Mouse (Mus musculus) MEL (cell line): Measurements from ENCODE around the gene Fndc3b. TPM values are rescaled to one million over a fixed set of nuclear protein-coding genes. Genes with fewer than 3 reads are reported as not detected.

Experiments
- DNase-seq: peaks from one replicate; pipeline ENCODE4 v3.0.0; 2011; ENCODE audit warnings: low read depth, low spot score
- H3K27ac ChIP-seq: 2 replicates; pipeline ENCODE4 v1.5.1; 2012; ENCODE audit warnings: low read depth, mild to moderate bottlenecking, control low read depth, low read length, moderate library complexity; ENCODE audit not compliant: control insufficient read depth
- H3K27me3 ChIP-seq, 2 experiments: fragments of 150-350 bp in 1 of 2; sonication (generic) in 1 of 2; 2 replicates each; pipeline ENCODE4 v1.6.1; 2012; ENCODE audit warnings: low read length in 2 of 2, mild to moderate bottlenecking in 2 of 2, improper control_type of control experiment in 1 of 2, moderate library complexity in 1 of 2; ENCODE audit not compliant: insufficient read depth in 2 of 2, control insufficient read depth in 1 of 2
- H3K36me3 ChIP-seq, 2 experiments: 2 replicates each; pipeline ENCODE4 v1.6.1; 2012 to 2014; ENCODE audit warnings: low read length in 2 of 2, improper control_type of control experiment in 1 of 2, inconsistent platforms in 1 of 2, mild to moderate bottlenecking in 1 of 2; ENCODE audit not compliant: insufficient read depth in 2 of 2, control insufficient read depth in 1 of 2
- H3K4me1 ChIP-seq, 2 experiments: fragments of 150-350 bp in 1 of 2; sonication (generic) in 1 of 2; 2 replicates each; pipeline ENCODE4 v1.6.1; 2012; ENCODE audit warnings: low read length in 2 of 2, improper control_type of control experiment in 1 of 2, mild to moderate bottlenecking in 1 of 2; ENCODE audit not compliant: insufficient read depth in 2 of 2, control insufficient read depth in 1 of 2
- H3K4me3 ChIP-seq, 2 experiments: fragments of 150-350 bp in 1 of 2; sonication (generic) in 1 of 2; 2 replicates each; pipeline ENCODE4 v1.5.1; 2012; ENCODE audit warnings: low read depth in 2 of 2, low read length in 2 of 2, mild to moderate bottlenecking in 2 of 2, moderate library complexity in 2 of 2, control low read depth in 1 of 2, improper control_type of control experiment in 1 of 2; ENCODE audit not compliant: control insufficient read depth in 1 of 2, insufficient read depth in 1 of 2
- H3K79me2 ChIP-seq: 2 replicates; pipeline ENCODE4 v1.6.1; 2012; ENCODE audit warnings: mild to moderate bottlenecking, low read length, moderate library complexity; ENCODE audit not compliant: control insufficient read depth, poor library complexity, insufficient read depth
- H3K9ac ChIP-seq: 2 replicates; pipeline ENCODE4 v1.6.1; 2012; ENCODE audit warnings: low read depth, mild to moderate bottlenecking, control low read depth, low read length, moderate library complexity; ENCODE audit not compliant: control insufficient read depth, poor library complexity, severe bottlenecking
- H3K9me3 ChIP-seq: fragments of 150-350 bp; sonication (generic); replicated peaks from 2 replicates; pipeline ENCODE4 v1.6.1; 2012; ENCODE audit warnings: mild to moderate bottlenecking, low read length, improper control_type of control experiment, moderate library complexity; ENCODE audit not compliant: insufficient read depth
- CHD1 ChIP-seq: IDR thresholded peaks from 2 replicates; pipeline ENCODE4 v1.6.1; 2012; ENCODE audit warnings: low read depth, mild to moderate bottlenecking, inconsistent platforms, low read length, improper control_type of control experiment
- E2F4 ChIP-seq: IDR thresholded peaks from 2 replicates; pipeline ENCODE4 v1.6.1; 2011; ENCODE audit warnings: low read depth, low read length, improper control_type of control experiment, borderline replicate concordance
- ELF1 ChIP-seq: IDR thresholded peaks from 2 replicates; pipeline ENCODE4 v1.6.1; 2014; ENCODE audit warnings: low read depth, mild to moderate bottlenecking, inconsistent platforms, low read length, improper control_type of control experiment, moderate library complexity
- EP300 ChIP-seq, 2 experiments: IDR thresholded peaks; 2 replicates each; pipeline ENCODE4 v1.6.1; 2011; ENCODE audit warnings: improper control_type of control experiment in 2 of 2, low read length in 2 of 2, low read depth in 1 of 2, mild to moderate bottlenecking in 1 of 2
- GATA1 ChIP-seq: IDR thresholded peaks from 2 replicates; pipeline ENCODE4 v1.6.1; 2011; ENCODE audit warnings: low read depth, low read length, improper control_type of control experiment
- JUND ChIP-seq: IDR thresholded peaks from 2 replicates; pipeline ENCODE4 v1.6.1; 2011; ENCODE audit warnings: low read depth, mild to moderate bottlenecking, improper control_type of control experiment, low read length
- MAFK ChIP-seq: IDR thresholded peaks from 2 replicates; pipeline ENCODE4 v1.6.1; 2011; ENCODE audit warnings: low read depth, mild to moderate bottlenecking, low read length, improper control_type of control experiment, borderline replicate concordance
- MAZ ChIP-seq: IDR thresholded peaks from 2 replicates; pipeline ENCODE4 v1.6.1; 2012; ENCODE audit warnings: low read depth, mild to moderate bottlenecking, inconsistent platforms, low read length, improper control_type of control experiment
- MEF2A ChIP-seq: IDR thresholded peaks from 2 replicates; pipeline ENCODE4 v1.6.1; 2014; ENCODE audit warnings: low read depth, mild to moderate bottlenecking, inconsistent platforms, low read length, improper control_type of control experiment; ENCODE audit not compliant: poor library complexity, insufficient replicate concordance, severe bottlenecking; ENCODE audit errors: extremely low read depth
- MXI1 ChIP-seq: IDR thresholded peaks from 2 replicates; pipeline ENCODE4 v1.6.1; 2011; ENCODE audit warnings: mild to moderate bottlenecking, low read depth, low read length, improper control_type of control experiment
- MYB ChIP-seq: IDR thresholded peaks from 2 replicates; pipeline ENCODE4 v1.6.1; 2011; ENCODE audit warnings: mild to moderate bottlenecking, low read depth, low read length, improper control_type of control experiment
- NELFE ChIP-seq: IDR thresholded peaks from 2 replicates; pipeline ENCODE4 v1.6.1; 2011; ENCODE audit warnings: low read depth, low read length, improper control_type of control experiment
- RAD21 ChIP-seq: IDR thresholded peaks from 2 replicates; pipeline ENCODE4 v1.6.1; 2011; ENCODE audit warnings: mild to moderate bottlenecking, low read depth, low read length, improper control_type of control experiment
- RCOR1 ChIP-seq: IDR thresholded peaks from 2 replicates; pipeline ENCODE4 v1.6.1; 2012; ENCODE audit warnings: low read depth, mild to moderate bottlenecking, inconsistent platforms, low read length, improper control_type of control experiment
- TAL1 ChIP-seq: IDR thresholded peaks from 2 replicates; pipeline ENCODE4 v1.6.1; 2012; ENCODE audit warnings: mild to moderate bottlenecking, inconsistent platforms, low read length, moderate library complexity, mixed read lengths
- UBTF ChIP-seq: IDR thresholded peaks from 2 replicates; pipeline ENCODE4 v1.6.1; 2012; ENCODE audit warnings: low read depth, mild to moderate bottlenecking, inconsistent platforms, low read length, improper control_type of control experiment, moderate library complexity, borderline replicate concordance; ENCODE audit not compliant: insufficient read depth
- USF1 ChIP-seq: IDR thresholded peaks from 2 replicates; pipeline ENCODE4 v1.6.1; 2014; ENCODE audit warnings: low read depth, mild to moderate bottlenecking, inconsistent platforms, low read length, improper control_type of control experiment, moderate library complexity
- USF2 ChIP-seq, 2 experiments: IDR thresholded peaks; 2 replicates each; pipeline ENCODE4 v1.6.1; 2011 to 2012; ENCODE audit warnings: improper control_type of control experiment in 2 of 2, low read length in 2 of 2, borderline replicate concordance in 1 of 2, inconsistent platforms in 1 of 2, low read depth in 1 of 2, mild to moderate bottlenecking in 1 of 2; ENCODE audit not compliant: insufficient read depth in 1 of 2
- ZKSCAN1 ChIP-seq: IDR thresholded peaks from 2 replicates; pipeline ENCODE4 v1.6.1; 2012; ENCODE audit warnings: low read depth, mild to moderate bottlenecking, inconsistent platforms, low read length, improper control_type of control experiment, moderate library complexity
- ZMIZ1 ChIP-seq: IDR thresholded peaks from 2 replicates; pipeline ENCODE4 v1.6.1; 2012; ENCODE audit warnings: low read depth, mild to moderate bottlenecking, inconsistent platforms, low read length, improper control_type of control experiment, moderate library complexity
- ZNF384 ChIP-seq: IDR thresholded peaks from 2 replicates; pipeline ENCODE4 v1.6.1; 2012; ENCODE audit warnings: low read depth, mild to moderate bottlenecking, inconsistent platforms, low read length, improper control_type of control experiment
- polyA plus RNA-seq, 2 experiments: library from polyadenylated mRNA; stranded (reverse) in 1 of 2; unstranded in 1 of 2; fragments of >175 nt in 1 of 2; fragments of >200 nt in 1 of 2; gene quantifications; 2 replicates each; pipeline versions ENCODE4 v1.2.1 to v1.2.4; 2012; ENCODE audit warnings: low replicate concordance in 2 of 2, low read depth in 1 of 2; ENCODE audit not compliant: insufficient read length in 2 of 2, insufficient read depth in 1 of 2, missing spikeins in 1 of 2
- total RNA-seq: library from RNA; depleted of rRNA; stranded (reverse); fragments of 300-350 nt; gene quantifications from 2 replicates; pipeline ENCODE4 v1.2.3, GENCODE M21; 2012

The Fndc3b gene
- total and polyA plus RNA-seq, 3 experiments: not detected

DNA sequence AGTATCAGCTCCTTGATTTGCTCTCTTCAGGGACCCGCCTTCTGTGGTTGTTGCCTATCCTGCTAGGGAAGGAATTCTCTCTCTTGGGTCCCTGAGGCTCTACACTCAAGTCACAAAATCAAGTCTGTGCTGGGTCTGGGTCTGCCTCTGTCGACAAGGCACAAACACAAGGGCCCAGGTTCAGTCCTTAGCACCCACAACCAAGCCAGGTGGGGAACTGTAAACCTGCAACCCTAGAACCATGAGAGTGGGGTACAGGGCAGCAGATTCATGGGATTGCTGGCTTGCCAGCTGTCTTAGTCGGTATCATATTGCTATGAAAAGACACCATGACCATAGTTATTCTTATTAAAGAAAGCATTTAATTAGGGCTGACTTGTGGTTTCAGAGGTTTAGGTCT is 121.8 kb downstream of the Fndc3b start:
- Histone ChIP-seq H3K27ac (no peak overlapping the region), H3K27me3 (no peaks in the 10 kb centered on the region), H3K9ac (no peak overlapping the region)

GRCm38 (mm10) chr3:27588604-27589003 is 122.5 kb downstream of the Fndc3b start:
- no peaks in the 10 kb centered on the region for H3K79me2 ChIP-seq
- no peak overlapping the region for H3K27ac ChIP-seq
- H3K4me1 ChIP-seq: no peaks in the 10 kb centered on the region
- H3K9me3 ChIP-seq: no peaks in the 10 kb centered on the region
- H3K27me3 ChIP-seq: no peaks in the 10 kb centered on the region
- no peaks in the 10 kb centered on the region for H3K36me3 ChIP-seq
- H3K4me3 ChIP-seq: no peak overlapping the region
- DNase-seq: no peak
- no peak for TF ChIP-seq MXI1
- no peak for TF ChIP-seq MEF2A
- no peak for TF ChIP-seq MAFK
- TF ChIP-seq MAZ: no peak
- TF ChIP-seq RCOR1: no peak
- TF ChIP-seq ZMIZ1: no peak
- TF ChIP-seq NELFE: no peak
- no peak for TF ChIP-seq MYB
- no peak for TF ChIP-seq USF1
- no peak for TF ChIP-seq GATA1
- no peak for TF ChIP-seq RAD21
- TF ChIP-seq ELF1: no peak
- TF ChIP-seq EP300 (IDR thresholded peaks at IDR 0.05; ENCODE audit: low read depth in 1 of 2, low read length in 2 of 2): no peak
- TF ChIP-seq ZKSCAN1: no peak
- TF ChIP-seq ZNF384: no peak
- TF ChIP-seq UBTF: no peak
- no peak overlapping the region for H3K9ac ChIP-seq

More for the DNA sequence above, 121.8 kb downstream of the Fndc3b start:
- H3K36me3 ChIP-seq: no peaks in the 10 kb centered on the region
- no peaks in the 10 kb centered on the region for H3K79me2 ChIP-seq
- DNase-seq: no peak
- TF ChIP-seq E2F4 (no peak), USF2 (IDR thresholded peaks at IDR 0.05; ENCODE audit: borderline replicate concordance in 1 of 2, insufficient read depth in 1 of 2, low read depth in 1 of 2, low read length in 2 of 2) (no peak), CHD1 (no peak), TAL1 (no peak), JUND (no peak), ZMIZ1 (no peak), MXI1 (no peak), ZKSCAN1 (no peak), USF1 (no peak)
- H3K9me3 ChIP-seq: no peaks in the 10 kb centered on the region
- no peaks in the 10 kb centered on the region for H3K4me1 ChIP-seq
- no peak overlapping the region for H3K4me3 ChIP-seq
